Mouse (Mus musculus) C2C12 (cell line): ENCODE results near the gene Faf2.

ENCODE experiments used
- CTCF ChIP-seq: IDR thresholded peaks from one replicate; pipeline ENCODE4 v1.5.1; 2011; ENCODE audit not compliant: control insufficient read depth, insufficient read depth, insufficient read length
- MYOG ChIP-seq: IDR thresholded peaks from one replicate; pipeline ENCODE4 v1.6.1; 2011; ENCODE audit not compliant: control insufficient read depth, insufficient read length; ENCODE audit errors: extremely low read depth

- TF ChIP-seq CTCF (no peak), MYOG (no peak)
Measured at GRCm38 (mm10) chr13:54710866-54711265, 89.3 kb downstream of the Faf2 start.
